Mouse (Mus musculus): ENCODE data around the gene B3glct. TPM values are rescaled to one million over a fixed set of nuclear protein-coding genes. Genes with fewer than 3 reads are reported as not detected.

The B3glct gene
- polyA plus RNA-seq, 1 experiment from 2014 or later = 19.0 TPM

DNA sequence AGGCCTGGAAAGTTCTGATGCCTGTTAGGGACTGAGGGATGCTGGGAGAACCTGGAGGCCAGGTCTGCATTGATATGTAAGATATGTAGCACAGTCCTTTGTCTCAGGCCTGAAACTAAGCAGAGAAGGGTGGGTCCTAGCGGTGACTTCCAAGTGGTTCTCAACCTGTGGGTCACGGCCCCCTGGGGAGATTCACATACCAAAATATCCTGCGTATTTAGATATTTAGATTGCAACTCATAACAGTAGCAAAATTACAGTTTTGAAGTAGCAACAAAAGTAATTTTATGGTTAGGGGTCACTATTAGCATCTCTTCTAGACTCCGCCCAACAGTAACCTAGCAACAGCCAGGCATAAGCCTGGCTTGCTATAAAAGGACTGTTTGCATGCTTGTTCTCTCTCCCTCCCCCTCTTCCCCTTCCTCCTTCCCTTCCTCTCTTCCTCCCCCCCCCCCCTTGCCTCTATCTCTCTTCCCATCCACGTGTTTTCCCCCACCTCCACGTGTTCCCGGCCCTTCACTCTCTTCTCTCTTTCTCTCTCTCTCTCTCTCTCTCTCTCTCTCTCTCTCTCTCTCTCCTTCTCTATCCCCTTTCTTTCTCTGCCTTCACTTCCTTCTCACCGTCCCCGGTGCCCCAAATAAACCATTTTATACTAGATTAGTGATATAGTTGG is 19.2 kb upstream of the B3glct start:
- Histone ChIP-seq H3K9ac (replicated peaks; ENCODE audit: low read length) (no peak overlapping the region), H3K27me3 (ENCODE audit: control insufficient read depth, insufficient read depth, low read length) (no peaks in the 10 kb centered on the region), H3K4me2 (ENCODE audit: low read length) (no peak overlapping the region), H3K9me3 (ENCODE audit: control insufficient read depth, low read length) (0 out of 2 replicates have a peak, but pooled peaks cover 3% of the 10 kb centered on the region), H3K4me1 (ENCODE audit: control insufficient read depth, insufficient read depth, low read length) (no peaks in the 10 kb centered on the region), H3K36me3 (ENCODE audit: control insufficient read depth, insufficient read depth, low read length) (no peaks in the 10 kb centered on the region), H3K27ac (replicated peaks; ENCODE audit: low read depth, low read length) (no peak overlapping the region), H3K4me3 (replicated peaks; ENCODE audit: low read depth, low read length) (no peak overlapping the region)
- DNase-seq (peak; percentile 49), ATAC-seq (ENCODE audit: low FRiP score, low TSS enrichment) (no peak)
- 66% methylated on average over 9 of the region's 9 CpGs for WGBS

- 0 out of 2 replicates have a peak, but pooled peaks cover 3% of the 10 kb centered on the region for H3K9me3 ChIP-seq (ENCODE audit: control insufficient read depth, low read length)
- H3K9ac ChIP-seq (replicated peaks; ENCODE audit: low read length) = no peak overlapping the region
- H3K27ac ChIP-seq (replicated peaks; ENCODE audit: low read depth, low read length) = no peak overlapping the region
- peak; percentile 50 for DNase-seq
- no peak; the same call in 1 of the 2 replicates for ATAC-seq (ENCODE audit: low FRiP score, low TSS enrichment)
- H3K36me3 ChIP-seq (ENCODE audit: control insufficient read depth, insufficient read depth, low read length) = no peaks in the 10 kb centered on the region
- 53% methylated on average over 9 of the region's 9 CpGs for WGBS
- no peak overlapping the region for H3K4me2 ChIP-seq (ENCODE audit: low read length)
- H3K27me3 ChIP-seq (ENCODE audit: control insufficient read depth, insufficient read depth, low read length) = no peaks in the 10 kb centered on the region
- H3K4me1 ChIP-seq (ENCODE audit: control insufficient read depth, insufficient read depth, low read length) = no peaks in the 10 kb centered on the region
- H3K4me3 ChIP-seq (replicated peaks; ENCODE audit: low read depth, low read length) = no peak overlapping the region
Observed at GRCm38 (mm10) chr5:149659414-149659780, 18.6 kb upstream of the B3glct start.

- Histone ChIP-seq H3K4me2 (ENCODE audit: low read length) (no peak overlapping the region), H3K36me3 (ENCODE audit: control insufficient read depth, insufficient read depth, low read length) (no peaks in the 10 kb centered on the region), H3K27ac (replicated peaks; ENCODE audit: low read depth, low read length) (no peak overlapping the region), H3K9ac (replicated peaks; ENCODE audit: low read length) (no peak overlapping the region), H3K4me3 (replicated peaks; ENCODE audit: low read depth, low read length) (no peak overlapping the region), H3K9me3 (ENCODE audit: control insufficient read depth, low read length) (0 out of 2 replicates have a peak, but pooled peaks cover 3% of the 10 kb centered on the region), H3K27me3 (ENCODE audit: control insufficient read depth, insufficient read depth, low read length) (no peaks in the 10 kb centered on the region), H3K4me1 (ENCODE audit: control insufficient read depth, insufficient read depth, low read length) (no peaks in the 10 kb centered on the region)
- ATAC-seq (ENCODE audit: low FRiP score, low TSS enrichment) = no peak
- WGBS = 90% methylated on average over 6 of the region's 6 CpGs
- no peak for DNase-seq
Observed at GRCm38 (mm10) chr5:149661428-149661827, 16.6 kb upstream of the B3glct start.

DNA sequence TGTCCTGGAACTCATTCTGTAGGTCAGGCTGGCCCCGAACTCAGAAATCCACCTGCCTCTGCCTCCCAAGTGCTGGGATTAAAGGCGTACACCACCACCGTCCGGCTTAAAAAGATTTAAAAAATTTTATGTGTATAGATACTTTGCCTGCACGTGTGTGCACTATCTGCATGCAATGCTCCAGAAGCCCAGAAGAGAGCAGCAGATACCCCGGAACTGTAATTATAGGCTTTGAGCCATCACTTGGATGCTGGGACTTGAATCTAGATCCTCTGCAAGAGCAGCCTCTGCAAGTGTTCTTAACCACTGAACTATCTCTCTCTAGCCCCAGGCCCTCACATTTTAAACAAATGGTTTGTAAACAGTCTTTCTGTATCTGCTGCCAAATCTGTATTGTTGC is 15.1 kb upstream of the B3glct start:
- Histone ChIP-seq H3K9me3 (ENCODE audit: control insufficient read depth, low read length) (0 out of 2 replicates have a peak, but pooled peaks cover 3% of the 10 kb centered on the region), H3K4me2 (ENCODE audit: low read length) (no peak overlapping the region), H3K36me3 (ENCODE audit: control insufficient read depth, insufficient read depth, low read length) (no peaks in the 10 kb centered on the region), H3K27ac (replicated peaks; ENCODE audit: low read depth, low read length) (no peak overlapping the region), H3K27me3 (ENCODE audit: control insufficient read depth, insufficient read depth, low read length) (no peaks in the 10 kb centered on the region), H3K9ac (replicated peaks; ENCODE audit: low read length) (no peak overlapping the region), H3K4me1 (ENCODE audit: control insufficient read depth, insufficient read depth, low read length) (no peaks in the 10 kb centered on the region), H3K4me3 (replicated peaks; ENCODE audit: low read depth, low read length) (no peak overlapping the region)
- 92% methylated on average over 6 of the region's 6 CpGs for WGBS
- DNase-seq (no peak), ATAC-seq (ENCODE audit: low FRiP score, low TSS enrichment) (no peak)

- ATAC-seq (ENCODE audit: low FRiP score, low TSS enrichment) = no peak
- no peak overlapping the region for H3K4me3 ChIP-seq (replicated peaks; ENCODE audit: low read depth, low read length)
- 0 out of 2 replicates have a peak, but pooled peaks cover 3% of the 10 kb centered on the region for H3K9me3 ChIP-seq (ENCODE audit: control insufficient read depth, low read length)
- no peak for DNase-seq
- H3K4me2 ChIP-seq (ENCODE audit: low read length) = no peak overlapping the region
- no peaks in the 10 kb centered on the region for H3K36me3 ChIP-seq (ENCODE audit: control insufficient read depth, insufficient read depth, low read length)
- no peak overlapping the region for H3K9ac ChIP-seq (replicated peaks; ENCODE audit: low read length)
- no peaks in the 10 kb centered on the region for H3K27me3 ChIP-seq (ENCODE audit: control insufficient read depth, insufficient read depth, low read length)
- H3K4me1 ChIP-seq (ENCODE audit: control insufficient read depth, insufficient read depth, low read length) = no peaks in the 10 kb centered on the region
- WGBS = 83% methylated on average over 5 of the region's 5 CpGs
- H3K27ac ChIP-seq (replicated peaks; ENCODE audit: low read depth, low read length) = no peak overlapping the region
Observed at GRCm38 (mm10) chr5:149663417-149663816, 14.6 kb upstream of the B3glct start.

GRCm38 (mm10) chr5:149677196-149677595 is 834 bp upstream of the B3glct start:
- Histone ChIP-seq H3K27me3 (ENCODE audit: control insufficient read depth, insufficient read depth, low read length) (no peaks in the 10 kb centered on the region), H3K4me1 (ENCODE audit: control insufficient read depth, insufficient read depth, low read length) (peaks cover 9% of the 10 kb centered on the region; the same call in 1 of the 2 replicates), H3K4me2 (ENCODE audit: low read length) (no peak overlapping the region), H3K27ac (replicated peaks; ENCODE audit: low read depth, low read length) (no peak overlapping the region), H3K4me3 (replicated peaks; ENCODE audit: low read depth, low read length) (no peak overlapping the region), H3K9ac (replicated peaks; ENCODE audit: low read length) (no peak overlapping the region), H3K9me3 (ENCODE audit: control insufficient read depth, low read length) (no peaks in the 10 kb centered on the region), H3K36me3 (ENCODE audit: control insufficient read depth, insufficient read depth, low read length) (no peaks in the 10 kb centered on the region)
- WGBS = 94% methylated on average over 3 of the region's 3 CpGs
- DNase-seq = no peak
- no peak for ATAC-seq (ENCODE audit: low FRiP score, low TSS enrichment)

- H3K27ac ChIP-seq (replicated peaks; ENCODE audit: low read depth, low read length) = no peak overlapping the region
- DNase-seq = no peak
Observed at GRCm38 (mm10) chr5:149678990-149679348, 939 bp downstream of the B3glct start.

GRCm38 (mm10) chr5:149679362-149679761 is 1.3 kb downstream of the B3glct start:
- H3K4me1 ChIP-seq (ENCODE audit: control insufficient read depth, insufficient read depth, low read length) = peaks cover 9% of the 10 kb centered on the region; the same call in 1 of the 2 replicates
- H3K9ac ChIP-seq (replicated peaks; ENCODE audit: low read length) = peak overlapping the region; percentile 75; the same call in 1 of the 2 replicates
- H3K36me3 ChIP-seq (ENCODE audit: control insufficient read depth, insufficient read depth, low read length) = no peaks in the 10 kb centered on the region
- H3K27me3 ChIP-seq (ENCODE audit: control insufficient read depth, insufficient read depth, low read length) = no peaks in the 10 kb centered on the region
- DNase-seq (peak; percentile 31), ATAC-seq (ENCODE audit: low FRiP score, low TSS enrichment) (no peak)
- H3K9me3 ChIP-seq (ENCODE audit: control insufficient read depth, low read length) = no peaks in the 10 kb centered on the region
- peak overlapping the region; percentile 87 for H3K4me2 ChIP-seq (ENCODE audit: low read length)
- WGBS = 8% methylated on average over 12 of the region's 12 CpGs
- H3K4me3 ChIP-seq (replicated peaks; ENCODE audit: low read depth, low read length) = peak overlapping the region; percentile 70
- H3K27ac ChIP-seq (replicated peaks; ENCODE audit: low read depth, low read length) = no peak overlapping the region

More at GRCm38 (mm10) chr5:149678990-149679348, 939 bp downstream of the B3glct start:
- H3K9ac ChIP-seq (replicated peaks; ENCODE audit: low read length) = peak overlapping the region; percentile 75
- no peaks in the 10 kb centered on the region for H3K9me3 ChIP-seq (ENCODE audit: control insufficient read depth, low read length)
- 1% methylated on average over 15 of the region's 15 CpGs for WGBS
- H3K36me3 ChIP-seq (ENCODE audit: control insufficient read depth, insufficient read depth, low read length) = no peaks in the 10 kb centered on the region
- H3K27me3 ChIP-seq (ENCODE audit: control insufficient read depth, insufficient read depth, low read length) = no peaks in the 10 kb centered on the region
- peak overlapping the region; percentile 70 for H3K4me3 ChIP-seq (replicated peaks; ENCODE audit: low read depth, low read length)
- H3K4me1 ChIP-seq (ENCODE audit: control insufficient read depth, insufficient read depth, low read length) = peaks cover 9% of the 10 kb centered on the region; the same call in 1 of the 2 replicates
- peak; percentile 38 for ATAC-seq (ENCODE audit: low FRiP score, low TSS enrichment)
- H3K4me2 ChIP-seq (ENCODE audit: low read length) = peak overlapping the region; percentile 87

GRCm38 (mm10) chr5:149679886-149680285 is 1.9 kb downstream of the B3glct start:
- Histone ChIP-seq H3K9me3 (ENCODE audit: control insufficient read depth, low read length) (no peaks in the 10 kb centered on the region), H3K27me3 (ENCODE audit: control insufficient read depth, insufficient read depth, low read length) (no peaks in the 10 kb centered on the region), H3K9ac (replicated peaks; ENCODE audit: low read length) (no peak overlapping the region), H3K4me3 (replicated peaks; ENCODE audit: low read depth, low read length) (no peak overlapping the region), H3K4me1 (ENCODE audit: control insufficient read depth, insufficient read depth, low read length) (peaks cover 9% of the 10 kb centered on the region; the same call in 1 of the 2 replicates), H3K27ac (replicated peaks; ENCODE audit: low read depth, low read length) (no peak overlapping the region), H3K4me2 (ENCODE audit: low read length) (peak overlapping the region; percentile 87; the same call in 1 of the 2 replicates), H3K36me3 (ENCODE audit: control insufficient read depth, insufficient read depth, low read length) (no peaks in the 10 kb centered on the region)
- WGBS = 66% methylated on average over 7 of the region's 7 CpGs
- DNase-seq = no peak
- no peak for ATAC-seq (ENCODE audit: low FRiP score, low TSS enrichment)

Data from midbrain, embryonic 14.5 days (tissue).